Mouse (Mus musculus): ENCODE measurements at regions not wholly inside any gene's neighbourhood (a gene's known extent, or its start where the extent isn't known, plus 50 kb on each side); places are given as distances from the start of the nearest gene placed in this dataset.

DNA sequence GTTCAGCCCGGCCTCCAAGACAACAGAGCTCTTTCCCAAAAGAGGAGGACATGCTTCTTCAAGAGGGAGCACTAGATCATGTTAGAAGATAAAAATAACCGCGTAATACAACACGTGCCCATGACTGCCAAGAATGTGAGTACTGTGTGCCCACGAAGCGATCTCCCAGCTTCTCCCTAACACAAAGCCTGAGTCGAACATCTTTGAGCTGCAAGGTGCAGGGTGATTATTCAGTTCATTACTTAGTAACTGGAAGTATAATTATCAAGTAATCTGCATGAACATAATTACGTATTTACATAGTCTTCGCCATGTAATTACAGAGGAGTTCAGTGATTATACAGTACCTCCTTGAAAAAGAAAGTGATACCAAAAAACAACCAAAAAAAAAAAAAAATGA lies 269.7 kb downstream of the Efnb2 start:
- CTCF ChIA-PET, result no interaction called here

- CTCF ChIA-PET, result no interaction called here
These were observed 282.8 kb downstream of the Efnb2 start for GRCm38 (mm10) chr8:8378248-8378647.

DNA sequence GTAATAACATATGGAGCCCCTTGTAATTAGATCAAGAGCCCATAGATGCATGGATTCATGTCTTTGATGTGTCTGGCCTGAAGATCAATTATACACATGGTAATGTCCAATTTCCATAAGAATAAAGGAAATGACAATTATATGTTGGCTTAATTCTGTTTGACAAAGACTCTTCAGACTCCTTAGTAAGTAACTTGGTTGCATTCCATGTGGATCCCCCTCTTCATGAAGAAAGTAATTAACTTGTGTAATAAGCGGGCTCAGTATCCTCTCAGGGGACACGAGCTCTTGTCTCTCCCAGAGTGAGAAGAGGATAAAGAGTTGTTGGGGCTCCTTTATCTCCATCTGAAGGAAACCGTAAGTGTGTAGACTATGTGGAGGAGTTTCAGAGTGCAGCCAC lies 284.3 kb downstream of the Efnb2 start:
- CTCF ChIA-PET, result no interaction called here

- CTCF ChIA-PET, result no interaction called here
These were observed 284.7 kb downstream of the Efnb2 start for GRCm38 (mm10) chr8:8376379-8376778.

DNA sequence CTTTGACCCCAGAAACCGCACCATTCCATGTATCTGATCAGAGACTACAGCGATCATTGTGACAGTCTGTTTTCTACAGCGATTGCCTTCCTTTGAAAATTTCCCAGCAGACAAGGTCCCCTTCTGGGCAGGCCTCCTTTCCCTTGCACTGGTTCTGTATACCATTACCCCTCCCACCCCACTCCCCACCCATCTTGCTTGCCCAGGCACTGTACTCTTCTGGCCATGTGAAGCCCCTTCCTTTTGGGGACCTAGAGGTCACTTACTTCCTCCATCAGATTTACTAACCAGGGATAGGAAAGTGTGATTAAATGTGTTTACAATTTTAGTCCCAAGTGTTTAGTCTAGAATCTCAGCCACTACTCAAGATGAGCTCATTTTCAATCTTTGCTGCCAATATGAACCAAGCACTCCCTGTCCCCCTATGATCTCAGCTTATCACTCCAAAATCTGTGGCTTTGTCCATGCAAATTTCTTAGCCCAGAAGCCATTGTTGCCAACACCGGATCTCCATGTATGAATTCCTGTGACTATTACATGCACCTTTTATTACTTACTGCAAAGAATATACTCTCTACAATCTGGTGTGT lies 293.7 kb downstream of the Efnb2 start:
- CTCF ChIA-PET, result no interaction called here

DNA sequence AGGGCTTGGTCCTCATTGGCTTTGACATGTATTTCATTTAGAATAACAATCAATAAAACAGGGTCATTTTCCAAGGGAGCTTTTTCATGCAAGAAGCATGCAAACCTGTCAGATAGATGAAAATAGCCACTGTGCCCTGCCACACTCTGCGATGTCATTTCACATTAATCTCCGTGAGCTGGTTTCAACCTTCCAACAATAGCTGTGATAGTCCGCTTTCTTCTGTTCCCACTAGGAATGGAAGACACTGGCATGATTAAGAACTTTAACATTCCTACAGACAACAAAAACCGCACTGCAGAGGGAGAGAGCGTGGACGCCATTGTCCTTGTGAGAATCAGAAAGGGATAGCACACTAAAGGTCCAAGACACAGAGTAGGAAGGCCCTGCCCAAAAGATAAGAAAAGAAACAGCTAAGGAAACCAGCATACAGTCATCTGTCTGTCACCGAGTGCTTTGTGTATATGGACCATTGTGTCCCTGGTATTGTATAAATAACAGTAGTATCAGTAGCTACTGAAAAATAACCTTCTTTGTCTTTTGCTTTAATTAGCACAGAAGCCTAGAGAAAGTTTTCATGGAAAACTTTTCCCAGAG lies 299.0 kb downstream of the Efnb2 start:
- CTCF ChIA-PET, result no interaction called here

- CTCF ChIA-PET, result no interaction called here
These were observed 300.5 kb downstream of the Efnb2 start for GRCm38 (mm10) chr8:8360586-8360985.

DNA sequence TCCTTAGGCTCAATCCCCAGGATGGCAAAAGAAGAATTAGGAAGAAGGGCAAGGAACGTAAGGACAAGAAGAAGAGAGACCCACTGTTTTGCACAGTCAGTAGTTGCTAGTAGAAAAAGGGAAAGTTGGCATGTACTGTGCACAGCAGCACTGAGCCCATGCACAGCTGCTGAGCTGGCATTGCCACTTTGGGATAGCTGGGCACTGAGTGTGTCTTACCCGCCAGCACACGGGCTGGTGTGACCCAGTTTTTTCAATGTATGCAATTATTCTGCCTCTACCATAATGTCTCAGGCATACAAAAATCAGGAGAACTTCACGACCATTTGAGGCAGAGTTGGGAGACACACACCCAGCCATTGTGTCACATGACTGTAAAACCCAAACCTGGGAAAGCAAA lies 306.1 kb downstream of the Efnb2 start:
- CTCF ChIA-PET, result no interaction called here

GRCm38 (mm10) chr8:8344661-8345060 lies 316.4 kb downstream of the Efnb2 start:
- CTCF ChIA-PET, result no interaction called here

- CTCF ChIA-PET, result no interaction called here
These were observed 325.6 kb downstream of the Efnb2 start for GRCm38 (mm10) chr8:8335256-8335972.

GRCm38 (mm10) chr8:8334515-8334914 lies 326.5 kb downstream of the Efnb2 start:
- CTCF ChIA-PET, result no interaction called here

- CTCF ChIA-PET, result no interaction called here
These were observed 329.8 kb downstream of the Efnb2 start for GRCm38 (mm10) chr8:8331249-8331648.

GRCm38 (mm10) chr8:8328010-8328666 lies 332.9 kb downstream of the Efnb2 start:
- CTCF ChIA-PET, result no interaction called here

DNA sequence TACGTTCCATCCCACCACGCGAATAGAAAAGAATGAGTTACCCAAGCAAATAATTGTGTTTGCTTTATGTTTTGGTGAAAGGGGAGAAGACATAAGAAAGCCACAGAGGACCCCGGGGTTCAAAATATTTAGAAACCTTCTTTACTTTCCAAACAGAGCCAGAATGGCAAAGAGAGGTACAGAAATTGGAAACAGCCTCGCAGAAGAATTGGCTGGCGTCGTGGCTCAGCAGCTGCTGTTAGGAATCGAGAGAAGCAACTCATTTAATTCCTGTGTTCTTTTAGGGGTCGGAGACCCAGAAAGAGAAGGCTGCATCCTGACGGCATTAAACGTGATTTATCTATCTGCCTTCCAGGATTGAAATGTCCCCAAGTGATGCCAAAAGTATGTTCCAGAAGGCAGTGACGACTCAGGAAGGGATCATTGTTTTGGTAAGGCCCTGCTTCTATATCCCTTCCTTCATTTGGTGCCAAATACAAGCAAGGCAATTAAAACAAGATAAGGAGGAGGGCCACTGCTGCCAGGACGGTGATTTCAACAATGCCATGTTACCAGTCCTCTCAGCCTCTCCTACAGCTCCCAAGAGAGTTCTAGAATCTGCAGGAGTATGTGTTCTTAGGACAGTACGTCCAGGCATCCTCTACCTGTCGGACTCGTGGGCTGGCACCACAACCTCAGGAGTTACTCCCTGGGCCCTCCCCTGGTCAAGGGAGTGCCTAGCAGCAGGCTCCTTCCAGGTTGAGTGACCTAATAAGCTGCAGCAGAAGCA lies 334.8 kb downstream of the Efnb2 start:
- CTCF ChIA-PET, result no interaction called here

DNA sequence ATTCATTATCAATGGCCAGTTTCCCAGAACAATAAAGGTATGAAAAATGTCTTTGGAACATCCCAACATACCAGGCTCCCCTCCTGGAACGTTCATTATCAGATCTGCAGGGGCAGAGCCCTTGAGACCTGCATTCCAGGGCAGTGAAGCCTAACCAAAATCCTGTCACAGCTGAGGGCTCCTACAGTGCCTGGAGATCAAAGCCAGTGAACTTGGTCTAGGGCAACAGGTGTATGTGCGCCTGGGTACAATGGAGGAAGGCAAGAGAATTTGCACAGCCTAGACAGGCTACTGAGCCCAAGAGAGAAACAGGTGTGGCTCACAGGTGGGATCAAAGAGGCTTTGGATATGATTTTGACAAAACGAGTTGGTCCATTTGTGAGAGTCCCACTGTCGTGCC lies 335.6 kb downstream of the Efnb2 start:
- CTCF ChIA-PET, result no interaction called here

DNA sequence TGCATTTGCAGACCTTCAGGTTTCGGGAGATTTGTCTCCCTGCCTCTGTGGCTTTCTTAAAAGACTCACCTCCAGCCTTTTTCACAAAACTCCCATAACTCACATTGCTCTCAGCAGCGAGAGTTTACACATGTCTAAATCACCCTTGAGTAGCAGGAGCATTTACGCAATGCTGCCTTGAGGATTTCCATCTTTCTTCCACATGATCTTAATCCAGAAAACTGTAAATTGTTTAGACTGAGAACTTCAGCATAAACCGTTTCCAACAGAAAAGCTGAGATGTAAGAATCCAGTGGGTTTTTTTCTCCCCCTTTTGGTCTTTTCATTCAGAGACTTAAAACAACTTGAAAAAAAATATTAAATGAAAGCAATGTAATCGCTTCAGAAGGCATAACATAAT lies 336.5 kb downstream of the Efnb2 start:
- CTCF ChIA-PET, result no interaction called here

DNA sequence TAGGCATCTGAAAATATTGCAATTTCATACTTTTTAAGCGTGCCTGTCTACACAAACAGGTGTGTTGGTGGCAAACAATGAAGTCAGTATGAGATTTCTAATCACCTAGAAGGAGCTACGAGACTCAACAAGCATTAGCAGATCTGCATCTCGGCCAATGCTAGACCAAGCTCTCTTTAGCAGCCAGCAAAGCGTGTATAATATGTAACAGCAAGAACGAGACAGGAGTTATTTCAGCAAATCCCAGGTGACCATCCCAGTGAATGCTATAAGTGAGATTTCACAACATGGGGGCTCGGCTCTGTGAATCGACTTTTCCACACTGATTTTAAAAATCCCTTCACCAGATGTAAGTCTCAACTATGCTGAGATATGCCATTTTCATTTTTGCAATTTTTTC lies 352.8 kb downstream of the Efnb2 start:
- CTCF ChIA-PET, result no interaction called here

DNA sequence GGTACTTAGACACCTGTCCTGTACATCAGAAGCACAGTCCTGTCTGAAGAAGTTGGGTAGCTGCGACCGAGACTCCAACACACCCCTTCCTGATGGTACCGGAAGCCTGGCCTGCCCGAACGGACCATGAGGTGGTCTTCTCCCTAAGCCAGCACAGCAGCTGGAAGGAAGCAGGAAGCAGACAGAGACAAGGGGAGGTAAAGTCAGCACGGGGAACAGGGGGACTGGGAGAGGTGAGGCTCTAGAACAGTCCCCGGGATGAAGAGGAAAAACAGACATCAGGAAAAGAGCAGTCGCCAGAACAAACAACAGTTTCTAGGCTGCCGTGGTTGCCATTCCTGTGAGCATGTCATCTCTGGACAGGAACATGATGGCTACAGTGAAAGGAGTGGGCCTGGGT lies 353.6 kb downstream of the Efnb2 start:
- CTCF ChIA-PET, result no interaction called here

DNA sequence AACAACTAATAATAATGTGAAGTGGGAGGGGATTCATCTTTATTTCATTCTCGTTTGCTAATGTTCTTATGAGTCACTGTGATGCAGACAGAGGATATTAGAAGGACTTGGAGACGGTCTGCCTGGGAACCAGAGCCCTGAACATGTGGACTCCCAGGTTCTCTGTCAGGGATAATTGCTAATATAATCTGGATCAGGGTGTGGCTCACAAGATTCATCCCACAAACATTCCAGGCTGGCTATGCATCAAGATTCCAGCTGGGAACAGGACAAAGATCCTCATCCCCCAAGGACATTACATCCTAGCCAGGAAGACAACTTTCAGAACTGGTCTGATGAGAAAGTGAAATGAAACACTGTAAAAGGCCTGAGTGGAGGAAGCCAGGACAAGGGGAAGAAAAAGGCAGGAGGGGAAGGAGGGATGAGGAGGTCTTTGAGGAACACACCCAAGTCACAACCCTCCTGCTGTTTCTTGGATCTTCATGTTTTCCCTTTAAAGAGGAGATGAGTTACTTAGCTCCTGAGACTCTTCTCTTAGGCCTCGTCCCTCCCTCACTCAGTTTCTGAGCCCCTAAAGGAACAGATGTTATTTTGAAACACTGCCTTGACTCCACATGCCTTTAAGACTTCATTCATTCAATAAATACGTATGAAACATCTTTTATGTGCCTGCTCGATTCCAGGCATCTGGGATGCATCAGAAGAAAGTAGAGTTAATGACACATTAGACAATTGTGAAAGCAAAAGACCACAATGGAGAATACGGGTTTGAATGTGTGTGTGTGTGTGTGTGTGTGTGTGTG lies 360.9 kb downstream of the Efnb2 start:
- CTCF ChIA-PET, result no interaction called here

DNA sequence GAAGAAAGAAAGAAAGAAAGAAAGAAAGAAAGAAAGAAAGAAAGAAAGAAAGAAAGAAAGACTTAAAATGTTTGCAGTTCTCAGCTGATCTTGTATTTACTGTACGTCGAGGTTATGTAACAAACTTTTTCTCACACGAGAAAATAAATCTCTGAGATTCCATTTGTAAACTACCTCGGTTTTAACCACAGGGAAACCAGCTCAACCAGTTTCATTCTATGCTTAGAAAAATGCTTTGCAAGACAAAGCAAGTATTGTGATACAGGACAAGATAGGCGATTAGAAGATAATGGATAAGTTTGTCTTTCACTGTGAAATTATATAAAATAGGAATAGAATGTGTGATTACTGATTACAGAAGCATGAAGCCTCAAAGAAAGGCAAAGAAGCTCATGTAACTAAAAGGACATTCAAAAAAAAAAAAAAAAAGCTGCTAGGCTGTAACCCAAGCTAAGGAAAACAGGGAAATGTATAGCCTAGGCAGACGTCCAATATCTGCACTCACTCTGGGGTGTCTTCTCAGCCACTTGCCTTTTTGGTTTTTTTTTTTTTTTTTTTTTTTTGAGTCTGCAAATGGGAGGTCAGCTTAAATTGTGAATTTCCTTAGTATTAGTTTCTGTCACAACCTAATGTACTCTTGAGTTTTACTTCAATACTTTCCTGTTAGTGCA lies 368.3 kb downstream of the Efnb2 start:
- CTCF ChIA-PET, result no interaction called here

- CTCF ChIA-PET, result no interaction called here
These were observed 375.2 kb downstream of the Efnb2 start for GRCm38 (mm10) chr8:8285876-8286275.
